Mouse (Mus musculus): ENCODE measurements around the gene Gbgt1. TPM values are rescaled to one million over a fixed set of nuclear protein-coding genes. Genes with fewer than 3 reads are reported as not detected.

Gene Gbgt1
- polyA plus RNA-seq, 1 experiment from 2014 or later = 0.22 TPM

DNA sequence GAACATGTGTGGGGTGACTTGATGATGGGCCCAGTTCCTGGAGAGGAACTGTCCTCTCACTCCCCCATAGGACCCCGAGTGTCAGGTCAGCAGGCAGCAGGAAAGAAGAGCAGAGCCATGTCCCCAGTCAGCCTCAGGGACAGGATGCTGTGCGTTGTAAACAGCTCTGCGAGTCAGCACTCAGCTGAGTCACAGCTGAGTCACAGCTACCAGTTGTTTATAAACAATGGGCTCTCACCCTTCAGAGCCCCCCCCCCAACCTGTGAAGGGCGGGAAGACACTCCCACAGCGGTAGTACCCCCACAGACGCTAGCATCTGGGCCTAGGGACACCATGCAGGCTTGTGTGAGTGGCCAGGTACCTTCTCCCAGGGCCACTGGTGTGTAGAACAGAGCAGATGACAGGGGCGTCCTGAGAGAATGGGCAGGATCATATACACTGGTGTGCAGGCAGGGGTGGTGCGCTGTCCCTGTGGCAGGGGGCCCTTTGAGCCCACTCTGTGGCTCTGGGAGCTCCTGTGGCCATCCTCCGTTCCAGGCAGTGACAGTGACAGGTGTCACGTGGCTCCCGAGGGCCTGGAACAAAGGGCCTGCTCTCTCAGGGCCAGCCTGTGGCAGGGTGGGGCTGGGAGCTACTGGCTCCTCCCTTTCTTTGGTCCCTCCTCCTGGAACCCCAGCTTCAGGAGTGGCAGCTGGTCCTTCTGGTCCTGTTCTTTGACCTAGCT, 28.7 kb downstream of the Gbgt1 start:
- Histone ChIP-seq H3K27ac (replicated peaks) (peak overlapping the region; percentile 82), H3K9me3 (no peaks in the 10 kb centered on the region), H3K4me3 (peak overlapping the region; percentile 32; the same call in 1 of the 2 replicates), H3K27me3 (replicated peaks; ENCODE audit: low read depth, poor library complexity, severe bottlenecking) (no peaks in the 10 kb centered on the region), H3K4me1 (peaks cover 75% of the 10 kb centered on the region), H3K36me3 (replicated peaks) (peaks cover 9% of the 10 kb centered on the region; the same call in 1 of the 2 replicates)
- DNase-seq (ENCODE audit: low spot score) = peak; percentile 70
- WGBS = 18% methylated on average over 11 of the region's 11 CpGs

DNA sequence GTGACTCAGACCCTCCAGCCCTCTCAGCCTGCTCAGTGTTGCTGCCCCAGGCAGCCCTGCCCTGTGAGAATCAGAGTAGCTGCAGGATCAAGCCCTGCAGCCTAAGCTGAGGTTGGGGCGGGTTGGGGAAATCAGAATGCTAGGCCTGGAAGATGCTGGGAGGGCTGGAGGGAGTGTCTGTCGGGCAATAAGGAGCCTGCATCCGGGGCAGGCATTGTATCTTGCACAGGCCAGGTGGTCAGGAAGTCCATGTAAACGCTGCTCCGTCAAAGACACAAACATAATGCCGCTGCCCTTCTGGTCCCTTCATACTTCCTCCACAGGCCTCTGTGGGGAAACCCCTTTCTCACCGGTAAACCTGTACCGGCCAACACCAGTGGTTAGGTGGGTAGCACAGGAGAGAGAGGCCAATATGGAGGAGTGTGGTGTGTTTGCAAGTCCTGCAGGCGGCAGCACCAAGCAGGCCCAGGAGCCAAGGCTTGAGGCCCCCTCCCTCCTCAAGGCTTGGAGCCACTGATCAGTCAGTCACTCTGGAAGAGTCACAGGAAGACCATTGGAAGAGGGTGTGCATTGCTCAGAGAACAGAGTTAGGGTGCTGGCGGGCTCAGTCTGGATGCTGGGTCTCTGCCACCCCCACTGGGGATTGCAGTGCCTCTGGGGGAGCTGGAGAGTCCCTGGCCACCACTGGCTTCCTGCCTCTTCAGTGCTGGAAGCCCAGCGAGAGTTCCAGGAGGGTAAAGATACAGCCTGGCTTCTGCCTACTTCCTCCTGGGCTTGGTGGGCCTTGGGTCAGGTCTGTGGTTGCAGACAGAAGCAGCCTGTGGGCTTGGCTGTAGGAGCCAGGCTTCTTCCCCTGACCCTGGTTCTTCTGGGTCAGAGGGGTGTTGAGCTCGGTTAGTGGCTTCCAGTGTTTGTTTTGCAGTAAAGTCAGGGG, 29.5 kb downstream of the Gbgt1 start:
- Histone ChIP-seq H3K27me3 (replicated peaks; ENCODE audit: low read depth, poor library complexity, severe bottlenecking) (no peaks in the 10 kb centered on the region), H3K27ac (replicated peaks) (peak overlapping the region; percentile 82), H3K4me1 (peaks cover 77% of the 10 kb centered on the region), H3K36me3 (replicated peaks) (peaks cover 9% of the 10 kb centered on the region; the same call in 1 of the 2 replicates), H3K4me3 (0 out of 2 replicates have a peak overlapping the region, but pooled peaks have one; percentile 32), H3K9me3 (no peaks in the 10 kb centered on the region)
- DNase-seq (ENCODE audit: low spot score) = peak; percentile 37
- 38% methylated on average over 12 of the region's 12 CpGs for WGBS

DNA sequence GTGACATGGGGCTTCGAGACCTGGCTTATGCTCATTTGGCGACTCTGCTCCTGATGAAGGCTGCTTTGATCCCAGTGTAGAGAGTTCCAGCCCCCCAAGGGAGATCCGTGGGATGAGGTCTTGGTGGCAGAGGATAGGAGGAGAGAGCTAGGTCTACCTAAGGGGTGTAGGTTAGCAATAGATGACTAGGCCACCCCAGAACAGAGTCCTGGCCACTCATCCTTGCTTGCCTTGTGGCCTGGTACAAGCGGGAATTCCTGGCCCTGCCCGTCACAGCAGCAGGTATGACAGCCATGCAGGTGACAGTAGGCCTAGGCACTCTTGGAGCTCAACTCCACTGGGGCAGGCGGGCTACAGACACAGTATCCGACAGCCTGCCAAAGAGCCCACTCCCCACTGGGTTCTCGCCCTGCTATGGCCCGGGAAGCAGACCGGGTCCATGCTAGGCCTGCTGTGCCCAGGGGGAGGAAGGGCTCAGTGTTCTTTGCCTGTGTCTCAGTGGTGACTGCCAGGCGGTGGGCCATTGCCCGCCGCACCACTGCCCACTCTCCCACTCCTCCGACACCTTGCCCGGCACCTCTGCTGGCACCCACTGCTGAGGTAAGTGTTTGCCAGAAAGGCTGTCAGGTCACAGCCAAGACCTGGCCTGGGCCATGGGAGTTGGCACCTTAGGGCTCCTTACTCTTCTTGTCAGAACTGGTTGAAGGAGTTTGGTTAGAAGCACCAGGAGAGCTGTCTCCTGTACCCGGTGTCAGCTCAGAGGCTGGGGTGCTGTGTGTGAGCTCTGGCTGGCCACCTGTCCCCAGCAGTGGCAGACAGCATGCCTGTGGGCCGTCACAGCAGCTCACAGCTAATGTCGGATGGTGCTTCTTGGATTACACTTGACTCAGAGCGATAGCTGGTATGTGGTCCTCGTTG, 31.0 kb downstream of the Gbgt1 start:
- 85% methylated on average over 20 of the region's 20 CpGs for WGBS
- H3K4me1 ChIP-seq = peaks cover 85% of the 10 kb centered on the region

DNA sequence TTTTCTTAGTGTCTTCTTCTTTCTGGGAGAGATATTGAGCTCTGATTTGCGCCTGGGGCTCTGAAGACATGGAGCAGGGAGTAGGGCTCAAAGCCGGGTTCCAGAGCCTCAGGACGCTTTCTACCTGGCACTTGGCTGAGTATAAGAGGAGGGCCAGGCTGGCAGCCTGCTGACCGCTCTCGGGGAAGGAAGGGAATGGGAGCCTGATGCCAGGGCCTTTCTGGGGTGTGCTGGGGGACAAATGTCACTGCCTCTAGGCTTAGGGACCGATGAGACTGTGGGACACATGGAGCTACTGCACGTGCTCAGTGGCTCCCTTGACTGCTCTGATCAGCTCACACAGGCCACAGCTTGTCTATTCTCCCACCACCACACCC, 31.7 kb downstream of the Gbgt1 start:
- Histone ChIP-seq H3K4me1 (peaks cover 90% of the 10 kb centered on the region), H3K4me3 (no peak overlapping the region), H3K9me3 (no peaks in the 10 kb centered on the region), H3K27ac (replicated peaks) (peak overlapping the region; percentile 35; the same call in 1 of the 2 replicates), H3K27me3 (replicated peaks; ENCODE audit: low read depth, poor library complexity, severe bottlenecking) (no peaks in the 10 kb centered on the region), H3K36me3 (replicated peaks) (no peaks in the 10 kb centered on the region)
- 81% methylated on average over 7 of the region's 7 CpGs for WGBS
- no peak for DNase-seq (ENCODE audit: low spot score)

More for the DNA sequence above, 31.0 kb downstream of the Gbgt1 start:
- 0 out of 2 replicates have a peak, but pooled peaks cover 2% of the 10 kb centered on the region for H3K36me3 ChIP-seq (replicated peaks)
- peak overlapping the region; percentile 35; the same call in 1 of the 2 replicates for H3K27ac ChIP-seq (replicated peaks)
- no peaks in the 10 kb centered on the region for H3K27me3 ChIP-seq (replicated peaks; ENCODE audit: low read depth, poor library complexity, severe bottlenecking)
- H3K9me3 ChIP-seq = no peaks in the 10 kb centered on the region
- no peak overlapping the region for H3K4me3 ChIP-seq
- no peak for DNase-seq (ENCODE audit: low spot score)

- Histone ChIP-seq H3K4me1 (peaks cover 93% of the 10 kb centered on the region), H3K27ac (replicated peaks) (peak overlapping the region; percentile 54; the same call in 1 of the 2 replicates), H3K4me3 (no peak overlapping the region), H3K27me3 (replicated peaks; ENCODE audit: low read depth, poor library complexity, severe bottlenecking) (no peaks in the 10 kb centered on the region), H3K9me3 (no peaks in the 10 kb centered on the region), H3K36me3 (replicated peaks) (no peaks in the 10 kb centered on the region)
- 81% methylated on average over 4 of the region's 4 CpGs for WGBS
- no peak for DNase-seq (ENCODE audit: low spot score)
Observed at GRCm38 (mm10) chr2:28529856-28530255, 33.2 kb downstream of the Gbgt1 start.

DNA sequence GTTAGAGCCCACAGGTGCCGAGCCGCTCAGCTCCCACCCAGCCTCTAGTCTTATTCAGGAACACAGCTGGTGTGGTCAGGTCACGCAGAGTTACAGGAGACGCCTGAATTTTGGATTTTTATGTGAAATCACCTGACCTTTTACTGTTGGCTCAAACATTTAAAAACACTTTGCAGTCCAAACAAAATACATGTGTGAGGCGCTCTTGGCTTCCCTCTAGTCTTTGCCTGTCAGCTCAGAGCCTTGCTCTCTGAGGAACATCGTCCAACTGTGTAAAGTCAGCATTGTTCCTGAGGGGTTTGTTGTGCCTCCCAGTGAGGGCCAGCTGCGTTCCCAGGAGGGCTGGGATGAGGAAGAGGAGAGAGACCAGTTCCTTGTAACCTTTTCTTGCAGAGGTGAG, 33.6 kb downstream of the Gbgt1 start:
- Histone ChIP-seq H3K27ac (replicated peaks) (peak overlapping the region; percentile 54), H3K36me3 (replicated peaks) (no peaks in the 10 kb centered on the region), H3K4me1 (peaks cover 93% of the 10 kb centered on the region), H3K27me3 (replicated peaks; ENCODE audit: low read depth, poor library complexity, severe bottlenecking) (no peaks in the 10 kb centered on the region), H3K9me3 (no peaks in the 10 kb centered on the region), H3K4me3 (no peak overlapping the region)
- no peak for DNase-seq (ENCODE audit: low spot score)
- 62% methylated on average over 7 of the region's 7 CpGs for WGBS

- peak; percentile 92 for DNase-seq (ENCODE audit: low spot score)
- H3K27me3 ChIP-seq (replicated peaks; ENCODE audit: low read depth, poor library complexity, severe bottlenecking) = no peaks in the 10 kb centered on the region
- no peaks in the 10 kb centered on the region for H3K9me3 ChIP-seq
- peak overlapping the region; percentile 89 for H3K27ac ChIP-seq (replicated peaks)
- H3K36me3 ChIP-seq (replicated peaks) = 0 out of 2 replicates have a peak, but pooled peaks cover 1% of the 10 kb centered on the region
- peak overlapping the region; percentile 72 for H3K4me3 ChIP-seq
- H3K4me1 ChIP-seq = peaks cover 97% of the 10 kb centered on the region
- 3% methylated on average over 49 of the region's 49 CpGs for WGBS
Observed at GRCm38 (mm10) chr2:28532938-28533771, 36.5 kb downstream of the Gbgt1 start.

DNA sequence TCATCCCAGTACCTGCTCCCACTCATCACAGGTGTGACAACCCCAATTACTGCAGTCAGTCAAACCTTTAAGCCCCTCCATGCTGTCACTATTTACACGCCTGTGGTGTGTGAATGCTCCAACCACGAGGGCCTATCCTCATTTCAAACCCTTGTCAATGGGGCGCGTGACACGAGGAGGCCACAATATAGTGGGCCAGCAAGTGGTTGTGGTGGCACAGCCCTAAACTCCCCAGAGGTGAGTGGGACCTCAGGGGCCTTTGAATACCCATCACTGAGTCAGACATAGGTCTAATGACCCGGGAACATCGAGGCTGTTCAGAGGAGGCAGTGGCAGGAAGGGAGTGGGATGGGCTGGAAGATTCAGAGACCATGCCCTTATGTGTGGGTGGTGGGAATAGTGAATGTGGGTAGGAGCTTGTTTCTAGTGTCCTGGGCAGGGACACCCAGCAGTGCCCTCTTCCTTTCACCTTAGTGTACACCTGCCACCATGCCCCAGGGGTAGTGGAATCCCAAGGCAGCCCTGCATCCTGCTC, 37.3 kb downstream of the Gbgt1 start:
- no peaks in the 10 kb centered on the region for H3K27me3 ChIP-seq (replicated peaks; ENCODE audit: low read depth, poor library complexity, severe bottlenecking)
- DNase-seq (ENCODE audit: low spot score) = no peak
- WGBS = 64% methylated on average over 7 of the region's 7 CpGs
- peaks cover 97% of the 10 kb centered on the region for H3K4me1 ChIP-seq
- H3K36me3 ChIP-seq (replicated peaks) = 0 out of 2 replicates have a peak, but pooled peaks cover 7% of the 10 kb centered on the region
- peak overlapping the region; percentile 89 for H3K27ac ChIP-seq (replicated peaks)
- no peaks in the 10 kb centered on the region for H3K9me3 ChIP-seq
- peak overlapping the region; percentile 72 for H3K4me3 ChIP-seq

- peak overlapping the region; percentile 72 for H3K4me3 ChIP-seq
- whole genome bisulfite sequencing = 19% methylated on average over 11 of the region's 11 CpGs
- H3K27me3 ChIP-seq (replicated peaks; ENCODE audit: low read depth, poor library complexity, severe bottlenecking) = no peaks in the 10 kb centered on the region
- H3K27ac ChIP-seq (replicated peaks) = peak overlapping the region; percentile 89
- no peaks in the 10 kb centered on the region for H3K9me3 ChIP-seq
- peaks cover 99% of the 10 kb centered on the region for H3K4me1 ChIP-seq
- 0 out of 2 replicates have a peak, but pooled peaks cover 9% of the 10 kb centered on the region for H3K36me3 ChIP-seq (replicated peaks)
- peak; percentile 77 for DNase-seq (ENCODE audit: low spot score)
Observed at GRCm38 (mm10) chr2:28534436-28535262, 38.0 kb downstream of the Gbgt1 start.

- Histone ChIP-seq H3K27me3 (replicated peaks; ENCODE audit: low read depth, poor library complexity, severe bottlenecking) (no peaks in the 10 kb centered on the region), H3K4me1 (peaks cover 99% of the 10 kb centered on the region), H3K27ac (replicated peaks) (peak overlapping the region; percentile 89), H3K4me3 (peak overlapping the region; percentile 72), H3K9me3 (no peaks in the 10 kb centered on the region), H3K36me3 (replicated peaks) (peaks cover 14% of the 10 kb centered on the region)
- DNase-seq (ENCODE audit: low spot score) = peak; percentile 19
- 17% methylated on average over 4 of the region's 4 CpGs for WGBS
Observed at GRCm38 (mm10) chr2:28535263-28535540, 38.5 kb downstream of the Gbgt1 start.
